Mouse (Mus musculus) heart, postnatal 0 days (tissue): Measurements from ENCODE around the gene Dhx57.

ENCODE experiments used
- CTCF ChIP-seq: IDR thresholded peaks from 2 replicates; pipeline ENCODE4 v1.5.1; 2016; ENCODE audit warnings: antibody characterized with exemption, control low read depth, low read depth
- EP300 ChIP-seq: IDR thresholded peaks from 2 replicates; pipeline ENCODE4 v1.6.1; 2016; ENCODE audit warnings: antibody characterized with exemption, low read depth

DNA sequence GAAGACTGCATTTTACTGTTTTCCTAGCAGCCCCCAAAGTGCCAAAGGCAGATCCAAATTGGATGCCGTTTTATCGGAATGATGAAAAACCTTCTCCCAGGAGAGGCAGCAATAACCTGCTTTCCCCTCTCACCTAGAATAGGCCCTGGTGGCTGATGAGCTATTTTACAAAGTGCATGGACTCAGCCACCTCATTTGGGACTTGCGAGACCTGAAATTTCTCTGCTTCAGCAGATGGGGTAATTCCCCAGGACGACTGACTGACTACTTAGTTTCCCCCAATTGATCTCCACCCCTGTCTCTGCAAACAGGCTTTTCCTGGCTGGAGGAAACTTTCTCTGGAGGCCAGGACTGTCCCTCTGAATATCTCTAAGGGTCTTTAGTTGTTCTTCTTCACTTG is 32.7 kb upstream of the Dhx57 start:
- TF ChIP-seq CTCF (no peak), EP300 (no peak)
